Mouse (Mus musculus): Measurements from ENCODE around the gene Cyp24a1. TPM values are rescaled to one million over a fixed set of nuclear protein-coding genes. Genes with fewer than 3 reads are reported as not detected.

Gene Cyp24a1
- polyA plus RNA-seq, 1 experiment from 2014 or later, result not detected

DNA sequence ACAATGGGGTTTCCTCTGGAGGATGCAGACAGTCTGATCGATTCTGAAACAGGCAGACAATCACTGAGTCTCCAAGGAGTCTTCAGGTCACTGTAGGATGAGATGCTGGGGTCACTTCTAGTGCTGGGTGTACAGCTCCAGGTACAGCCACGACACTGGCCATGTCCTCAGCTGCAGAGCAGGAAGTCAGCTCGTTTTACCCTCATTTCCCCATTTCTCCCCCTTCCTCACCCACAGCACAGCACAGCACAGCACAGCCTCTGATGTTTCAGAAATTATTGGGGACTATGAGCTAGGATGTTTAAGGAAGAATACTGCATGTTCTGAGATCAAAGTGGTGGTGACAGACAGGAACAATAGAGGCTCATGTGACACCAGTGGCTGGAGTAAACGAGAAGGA is 7.0 kb upstream of the Cyp24a1 start:
- Histone ChIP-seq H3K4me1 (ENCODE audit: control insufficient read depth, insufficient read depth, low read length) (no peaks in the 10 kb centered on the region), H3K9ac (ENCODE audit: low read length) (no peak overlapping the region), H3K27me3 (replicated peaks; ENCODE audit: control insufficient read depth, insufficient read depth, low read length) (no peaks in the 10 kb centered on the region), H3K36me3 (ENCODE audit: control insufficient read depth, insufficient read depth, low read length) (no peaks in the 10 kb centered on the region), H3K9me3 (replicated peaks; ENCODE audit: control insufficient read depth, low read length) (no peaks in the 10 kb centered on the region), H3K4me3 (ENCODE audit: low read depth, low read length) (no peak overlapping the region), H3K4me2 (ENCODE audit: low read length) (no peak overlapping the region), H3K27ac (ENCODE audit: low read depth, low read length) (no peak overlapping the region)
- WGBS, result 43% methylated on average over 4 of the region's 4 CpGs
- no peak for DNase-seq (ENCODE audit: low spot score)
- no peak for ATAC-seq

DNA sequence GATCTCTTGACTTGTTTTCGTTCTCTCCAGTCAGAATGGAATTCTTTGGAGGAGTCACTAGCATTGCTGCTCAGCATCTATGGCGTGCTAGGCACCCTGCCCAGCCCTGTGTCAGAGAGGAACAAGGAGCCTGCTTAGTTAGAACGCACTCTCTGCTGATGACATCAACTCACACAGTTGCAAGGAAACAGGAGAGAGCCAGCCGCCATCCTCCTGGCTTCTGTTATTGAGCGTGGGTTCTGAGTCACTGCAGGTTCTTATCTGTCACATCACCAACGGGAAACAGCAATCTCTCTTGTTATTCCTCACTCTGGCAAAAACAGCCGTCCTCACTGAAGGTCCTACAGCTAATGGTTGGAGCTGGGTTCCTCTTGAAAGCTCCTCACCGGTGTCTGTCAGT is 6.4 kb upstream of the Cyp24a1 start:
- no peaks in the 10 kb centered on the region for H3K4me1 ChIP-seq (ENCODE audit: control insufficient read depth, insufficient read depth, low read length)
- no peak overlapping the region for H3K27ac ChIP-seq (ENCODE audit: low read depth, low read length)
- ATAC-seq, result no peak
- H3K9ac ChIP-seq (ENCODE audit: low read length), result no peak overlapping the region
- no peaks in the 10 kb centered on the region for H3K36me3 ChIP-seq (ENCODE audit: control insufficient read depth, insufficient read depth, low read length)
- WGBS, result 61% methylated on average over 8 of the region's 8 CpGs
- no peak overlapping the region for H3K4me2 ChIP-seq (ENCODE audit: low read length)
- no peak overlapping the region for H3K4me3 ChIP-seq (ENCODE audit: low read depth, low read length)
- H3K27me3 ChIP-seq (replicated peaks; ENCODE audit: control insufficient read depth, insufficient read depth, low read length), result no peaks in the 10 kb centered on the region
- no peak for DNase-seq (ENCODE audit: low spot score)
- H3K9me3 ChIP-seq (replicated peaks; ENCODE audit: control insufficient read depth, low read length), result no peaks in the 10 kb centered on the region

DNA sequence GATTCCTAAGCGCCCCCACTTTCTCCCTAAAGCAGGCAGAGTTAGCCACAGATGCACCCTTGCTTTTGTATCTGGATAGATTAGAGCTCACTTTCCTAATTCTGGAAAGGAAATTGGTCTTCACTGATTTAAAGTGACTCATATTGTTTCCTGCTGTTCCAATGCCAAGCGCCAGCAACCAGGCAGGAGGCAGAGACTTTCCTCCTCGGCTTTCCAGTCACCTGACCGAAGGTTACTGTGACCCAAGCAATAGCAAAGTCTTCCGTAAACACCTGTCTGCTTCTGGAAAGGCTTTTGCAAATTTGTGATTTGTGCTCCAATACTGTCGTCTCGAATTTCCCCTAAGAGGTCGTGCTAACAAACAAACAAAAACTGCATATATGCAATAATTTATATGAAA is 1.1 kb upstream of the Cyp24a1 start:
- Histone ChIP-seq H3K36me3 (ENCODE audit: control insufficient read depth, insufficient read depth, low read length) (no peaks in the 10 kb centered on the region), H3K9ac (ENCODE audit: low read length) (no peak overlapping the region), H3K27ac (ENCODE audit: low read depth, low read length) (no peak overlapping the region), H3K4me1 (ENCODE audit: control insufficient read depth, insufficient read depth, low read length) (peaks cover 10% of the 10 kb centered on the region; the same call in 1 of the 2 replicates), H3K4me2 (ENCODE audit: low read length) (no peak overlapping the region), H3K4me3 (ENCODE audit: low read depth, low read length) (no peak overlapping the region), H3K9me3 (replicated peaks; ENCODE audit: control insufficient read depth, low read length) (no peaks in the 10 kb centered on the region), H3K27me3 (replicated peaks; ENCODE audit: control insufficient read depth, insufficient read depth, low read length) (peaks cover 41% of the 10 kb centered on the region)
- ATAC-seq (no peak), DNase-seq (ENCODE audit: low spot score) (no peak)
- 25% methylated on average over 8 of the region's 8 CpGs for WGBS

DNA sequence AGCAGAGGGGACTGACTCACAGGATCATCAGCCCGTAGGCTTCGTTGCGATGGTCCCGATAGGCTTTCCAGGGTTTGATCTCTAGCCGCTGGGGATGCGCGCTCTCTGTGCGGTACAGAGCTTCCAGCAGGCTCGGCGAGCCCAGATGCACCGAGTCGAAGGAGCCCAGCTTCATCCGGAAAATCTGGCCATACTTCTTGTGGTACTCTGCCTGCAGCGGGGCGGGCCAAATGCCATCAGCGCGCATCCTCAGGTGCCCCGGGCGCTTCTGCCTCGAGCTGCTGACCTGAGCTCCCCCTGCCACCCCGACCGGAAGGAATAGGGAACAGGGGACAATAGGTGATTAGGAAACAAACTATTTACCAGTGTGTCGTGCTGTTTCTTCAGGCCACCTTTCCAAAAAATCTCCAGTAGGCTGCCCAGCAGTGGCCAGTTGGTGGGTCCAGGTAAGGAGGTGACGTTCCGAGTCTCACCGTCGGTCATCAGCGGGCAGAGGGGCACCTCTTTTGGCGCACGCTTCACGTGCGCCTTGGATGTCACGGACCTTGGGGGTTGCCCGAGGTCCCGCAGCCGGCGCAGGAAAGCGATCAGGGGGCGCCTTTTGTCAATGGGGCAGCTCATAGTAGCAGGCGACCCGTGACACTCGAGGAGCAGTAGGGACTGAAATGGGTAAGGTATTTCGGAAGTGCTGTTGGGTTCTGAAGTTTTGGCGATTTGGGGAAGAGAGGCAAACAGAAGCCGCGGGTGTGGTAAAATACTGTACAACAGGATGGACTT is 603 bp downstream of the Cyp24a1 start, which contains the start of gene Pfdn4:
TSS of gene Pfdn4 (plus strand) at position 275 of the 777 bp plus-strand sequence.
- no peaks in the 10 kb centered on the region for H3K36me3 ChIP-seq (ENCODE audit: control insufficient read depth, insufficient read depth, low read length)
- H3K4me2 ChIP-seq (ENCODE audit: low read length), result peak within 1 kb of the TSS; percentile 47
- peaks cover 41% of the 10 kb centered on the region for H3K27me3 ChIP-seq (replicated peaks; ENCODE audit: control insufficient read depth, insufficient read depth, low read length)
- under 1% methylated on average over 46 of the region's 46 CpGs for WGBS
- no peak within 1 kb of the TSS for H3K27ac ChIP-seq (ENCODE audit: low read depth, low read length)
- H3K9me3 ChIP-seq (replicated peaks; ENCODE audit: control insufficient read depth, low read length), result no peaks in the 10 kb centered on the region
- peak within 1 kb of the TSS; percentile 19 for H3K4me3 ChIP-seq (ENCODE audit: low read depth, low read length)
- H3K9ac ChIP-seq (ENCODE audit: low read length), result no peak within 1 kb of the TSS
- H3K4me1 ChIP-seq (ENCODE audit: control insufficient read depth, insufficient read depth, low read length), result peaks cover 10% of the 10 kb centered on the region; the same call in 1 of the 2 replicates
- ATAC-seq, result no peak
- peak; percentile 60 for DNase-seq (ENCODE audit: low spot score)

DNA sequence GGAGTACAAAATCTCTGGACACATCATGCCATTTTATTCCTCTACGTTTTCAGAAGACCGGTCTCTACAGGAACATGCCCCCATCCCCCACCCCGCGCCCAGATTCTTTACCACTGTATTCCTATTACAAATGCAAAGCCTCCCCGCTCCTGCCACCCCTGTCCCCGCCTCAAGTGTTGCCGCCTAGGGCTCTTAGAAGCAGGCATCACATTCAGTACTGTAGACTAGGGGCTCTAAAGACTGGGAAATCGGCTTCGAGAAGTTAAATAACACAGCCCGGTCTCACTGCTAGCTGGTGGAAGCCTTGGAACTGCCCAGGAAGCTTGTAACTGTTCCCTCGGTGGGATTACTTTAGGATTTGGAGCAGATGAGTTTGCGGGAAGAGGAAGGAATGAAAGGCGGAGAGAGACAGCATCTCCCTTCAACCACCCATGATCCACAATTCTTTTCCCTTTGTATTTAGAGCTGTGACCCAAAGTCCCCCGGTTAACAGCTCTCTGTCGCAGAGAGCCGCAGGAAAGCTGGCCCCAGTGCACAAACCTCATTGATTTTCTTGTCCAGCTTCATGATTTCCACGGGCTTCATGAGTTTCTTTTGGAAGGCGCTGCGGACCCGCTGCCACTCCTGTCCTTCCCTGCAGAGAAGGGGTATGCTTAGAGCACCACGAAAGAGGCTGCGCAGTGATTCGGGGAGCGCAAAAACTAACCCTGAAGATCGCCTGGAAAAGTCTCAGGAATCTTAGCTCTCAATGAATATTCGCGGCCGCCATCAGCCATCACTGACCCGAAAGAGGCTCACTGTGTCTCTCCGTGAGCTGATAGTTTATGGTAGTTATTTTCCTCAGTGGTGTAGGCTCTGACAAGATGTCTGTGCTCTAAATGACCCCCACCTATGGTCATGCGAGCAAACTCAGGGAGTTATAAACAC is 1.9 kb downstream of the Cyp24a1 start:
- ATAC-seq, result no peak

DNA sequence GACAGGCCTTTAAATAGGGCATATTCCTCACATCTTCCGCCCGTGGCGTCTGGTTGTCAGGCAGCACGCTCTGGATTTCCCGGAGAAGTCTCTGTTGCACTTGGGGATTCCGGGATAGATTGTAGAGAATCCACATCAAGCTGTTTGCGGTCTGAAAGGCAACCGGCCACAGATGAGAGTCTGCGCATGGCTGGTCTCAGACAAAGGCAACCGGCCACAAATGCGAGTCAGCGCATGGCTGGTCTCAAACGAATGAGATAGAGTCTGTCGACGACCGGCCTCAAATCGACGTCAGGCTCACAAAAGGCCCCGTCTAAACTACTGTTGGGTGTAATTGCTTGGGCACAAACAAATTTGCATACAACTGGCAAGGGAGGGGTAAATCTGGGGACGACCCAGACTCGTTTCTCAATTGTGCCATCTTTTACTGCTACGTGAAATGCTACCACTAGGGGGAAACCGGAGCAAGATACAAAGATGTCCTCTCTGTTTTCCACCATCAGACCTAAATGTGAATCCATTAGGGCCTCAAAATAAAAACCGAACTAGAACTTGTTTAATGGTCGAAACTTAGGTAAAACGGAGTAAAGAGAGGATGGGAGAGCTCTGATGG is 8.9 kb downstream of the Cyp24a1 start:
- ATAC-seq (peak; percentile 57), DNase-seq (ENCODE audit: low spot score) (peak; percentile 62)
- H3K9me3 ChIP-seq (replicated peaks; ENCODE audit: control insufficient read depth, low read length), result no peaks in the 10 kb centered on the region
- no peak overlapping the region for H3K4me2 ChIP-seq (ENCODE audit: low read length)
- no peak overlapping the region for H3K4me3 ChIP-seq (ENCODE audit: low read depth, low read length)
- H3K27ac ChIP-seq (ENCODE audit: low read depth, low read length), result no peak overlapping the region
- no peaks in the 10 kb centered on the region; the same call in 1 of the 2 replicates for H3K27me3 ChIP-seq (replicated peaks; ENCODE audit: control insufficient read depth, insufficient read depth, low read length)
- H3K4me1 ChIP-seq (ENCODE audit: control insufficient read depth, insufficient read depth, low read length), result no peaks in the 10 kb centered on the region
- WGBS, result 49% methylated on average over 26 of the region's 26 CpGs
- H3K9ac ChIP-seq (ENCODE audit: low read length), result no peak overlapping the region
- no peaks in the 10 kb centered on the region for H3K36me3 ChIP-seq (ENCODE audit: control insufficient read depth, insufficient read depth, low read length)

More for the DNA sequence above, 1.9 kb downstream of the Cyp24a1 start:
- no peak overlapping the region for H3K27ac ChIP-seq (ENCODE audit: low read depth, low read length)
- H3K4me3 ChIP-seq (ENCODE audit: low read depth, low read length), result no peak overlapping the region
- H3K9me3 ChIP-seq (replicated peaks; ENCODE audit: control insufficient read depth, low read length), result no peaks in the 10 kb centered on the region
- peaks cover 41% of the 10 kb centered on the region for H3K27me3 ChIP-seq (replicated peaks; ENCODE audit: control insufficient read depth, insufficient read depth, low read length)
- no peaks in the 10 kb centered on the region for H3K36me3 ChIP-seq (ENCODE audit: control insufficient read depth, insufficient read depth, low read length)
- DNase-seq (ENCODE audit: low spot score), result no peak
- peak overlapping the region; percentile 1; the same call in 1 of the 2 replicates for H3K4me2 ChIP-seq (ENCODE audit: low read length)
- H3K9ac ChIP-seq (ENCODE audit: low read length), result no peak overlapping the region
- H3K4me1 ChIP-seq (ENCODE audit: control insufficient read depth, insufficient read depth, low read length), result peaks cover 10% of the 10 kb centered on the region; the same call in 1 of the 2 replicates
- WGBS, result 8% methylated on average over 31 of the region's 31 CpGs

DNA sequence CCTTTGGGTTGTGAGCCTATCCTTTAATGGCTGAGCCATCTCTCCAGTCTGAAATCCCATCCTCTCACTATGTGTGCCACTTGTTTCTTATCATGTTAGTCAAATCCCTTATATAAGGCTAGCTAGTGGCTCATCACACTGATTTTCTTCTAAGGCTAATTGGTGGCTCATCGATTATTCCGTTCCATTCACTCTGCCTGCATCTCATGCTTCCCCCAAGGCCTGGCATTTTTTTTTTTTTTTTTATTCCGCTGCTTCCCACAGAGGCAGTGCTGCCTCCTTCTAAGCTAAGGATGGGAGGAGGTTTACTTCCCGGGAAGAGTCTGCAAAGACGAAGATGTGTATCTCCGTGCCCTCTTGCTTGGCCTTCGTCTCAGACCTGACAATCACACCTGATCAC is 9.7 kb downstream of the Cyp24a1 start:
- WGBS, result 65% methylated on average over 7 of the region's 7 CpGs
- Histone ChIP-seq H3K4me2 (ENCODE audit: low read length) (no peak overlapping the region), H3K4me1 (ENCODE audit: control insufficient read depth, insufficient read depth, low read length) (no peaks in the 10 kb centered on the region), H3K9me3 (replicated peaks; ENCODE audit: control insufficient read depth, low read length) (no peaks in the 10 kb centered on the region), H3K9ac (ENCODE audit: low read length) (no peak overlapping the region), H3K27ac (ENCODE audit: low read depth, low read length) (no peak overlapping the region), H3K27me3 (replicated peaks; ENCODE audit: control insufficient read depth, insufficient read depth, low read length) (no peaks in the 10 kb centered on the region; the same call in 1 of the 2 replicates), H3K36me3 (ENCODE audit: control insufficient read depth, insufficient read depth, low read length) (no peaks in the 10 kb centered on the region), H3K4me3 (ENCODE audit: low read depth, low read length) (no peak overlapping the region)
- ATAC-seq (0 out of 2 replicates have a peak, but pooled peaks have one; percentile 23), DNase-seq (ENCODE audit: low spot score) (peak; percentile 53)

DNA sequence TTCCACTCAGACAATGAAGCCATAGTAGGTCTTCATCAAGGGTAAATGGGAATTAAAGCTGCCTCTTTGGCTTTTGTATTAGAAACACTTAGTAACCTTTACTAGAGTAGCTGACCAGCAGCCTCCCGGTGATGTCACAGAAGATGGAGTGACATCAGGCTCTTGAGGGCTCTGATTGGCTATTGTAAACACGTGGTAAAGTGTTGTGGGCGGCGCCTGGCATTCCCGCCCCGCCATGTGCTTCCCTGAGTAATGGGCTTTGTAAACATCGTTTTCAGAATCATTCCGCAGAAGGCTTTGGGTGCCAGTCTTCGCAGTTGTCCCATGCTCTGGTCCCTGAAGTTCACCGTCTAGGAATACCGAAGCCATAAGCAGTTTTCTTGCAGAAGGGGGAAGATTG is 13.0 kb downstream of the Cyp24a1 start:
- no peaks in the 10 kb centered on the region for H3K36me3 ChIP-seq (ENCODE audit: control insufficient read depth, insufficient read depth, low read length)
- no peak for ATAC-seq
- no peak overlapping the region for H3K9ac ChIP-seq (ENCODE audit: low read length)
- H3K27ac ChIP-seq (ENCODE audit: low read depth, low read length), result no peak overlapping the region
- WGBS, result 77% methylated on average over 11 of the region's 11 CpGs
- H3K4me1 ChIP-seq (ENCODE audit: control insufficient read depth, insufficient read depth, low read length), result no peaks in the 10 kb centered on the region
- DNase-seq (ENCODE audit: low spot score), result no peak
- no peak overlapping the region for H3K4me3 ChIP-seq (ENCODE audit: low read depth, low read length)
- no peak overlapping the region for H3K4me2 ChIP-seq (ENCODE audit: low read length)
- H3K27me3 ChIP-seq (replicated peaks; ENCODE audit: control insufficient read depth, insufficient read depth, low read length), result no peaks in the 10 kb centered on the region
- no peaks in the 10 kb centered on the region for H3K9me3 ChIP-seq (replicated peaks; ENCODE audit: control insufficient read depth, low read length)

Measured in forebrain, embryonic 14.5 days (tissue).